Mouse (Mus musculus): ENCODE measurements around the gene Kpna3. TPM values are rescaled to one million over a fixed set of nuclear protein-coding genes. Genes with fewer than 3 reads are reported as not detected.

The Kpna3 gene
- polyA plus RNA-seq, 1 experiment from 2014 or later, result 45.1 TPM

GRCm38 (mm10) chr14:61394745-61395144 is 44.9 kb downstream of the Kpna3 start:
- Histone ChIP-seq H3K4me1 (no peaks in the 10 kb centered on the region), H3K27me3 (no peaks in the 10 kb centered on the region), H3K9me3 (replicated peaks) (no peaks in the 10 kb centered on the region), H3K4me3 (replicated peaks) (no peak overlapping the region), H3K36me3 (peaks cover 14% of the 10 kb centered on the region; the same call in 1 of the 2 replicates), H3K9ac (no peak overlapping the region), H3K4me2 (replicated peaks) (no peak overlapping the region), H3K27ac (replicated peaks) (no peak overlapping the region)
- no peak for ATAC-seq (ENCODE audit: insufficient number of reproducible peaks, low FRiP score, low TSS enrichment, low read depth)
- 86% methylated on average over 6 of the region's 6 CpGs for WGBS

- H3K9me3 ChIP-seq (replicated peaks), result no peaks in the 10 kb centered on the region
- no peak overlapping the region for H3K9ac ChIP-seq
- WGBS, result 86% methylated on average over 3 of the region's 3 CpGs
- no peak overlapping the region for H3K27ac ChIP-seq (replicated peaks)
- no peaks in the 10 kb centered on the region for H3K4me1 ChIP-seq
- ATAC-seq (ENCODE audit: insufficient number of reproducible peaks, low FRiP score, low TSS enrichment, low read depth), result no peak
- no peak overlapping the region for H3K4me3 ChIP-seq (replicated peaks)
- peaks cover 15% of the 10 kb centered on the region; the same call in 1 of the 2 replicates for H3K36me3 ChIP-seq
- no peak overlapping the region for H3K4me2 ChIP-seq (replicated peaks)
- no peaks in the 10 kb centered on the region for H3K27me3 ChIP-seq
Observed at GRCm38 (mm10) chr14:61390586-61390985, 49.1 kb downstream of the Kpna3 start.

GRCm38 (mm10) chr14:61367290-61367689 is 72.4 kb downstream of the Kpna3 start:
- Histone ChIP-seq H3K9me3 (replicated peaks) (no peaks in the 10 kb centered on the region), H3K36me3 (peaks cover 28% of the 10 kb centered on the region), H3K27ac (replicated peaks) (no peak overlapping the region), H3K4me2 (replicated peaks) (no peak overlapping the region), H3K4me1 (no peaks in the 10 kb centered on the region), H3K9ac (no peak overlapping the region), H3K4me3 (replicated peaks) (no peak overlapping the region), H3K27me3 (no peaks in the 10 kb centered on the region)
- WGBS, result 90% methylated on average over 2 of the region's 2 CpGs
- no peak for ATAC-seq (ENCODE audit: insufficient number of reproducible peaks, low FRiP score, low TSS enrichment, low read depth)

GRCm38 (mm10) chr14:61364656-61365055 is 75.0 kb downstream of the Kpna3 start:
- Histone ChIP-seq H3K4me3 (replicated peaks) (no peak overlapping the region), H3K9me3 (replicated peaks) (no peaks in the 10 kb centered on the region), H3K4me2 (replicated peaks) (no peak overlapping the region), H3K36me3 (peaks cover 15% of the 10 kb centered on the region; the same call in 1 of the 2 replicates), H3K9ac (no peak overlapping the region), H3K27me3 (no peaks in the 10 kb centered on the region), H3K4me1 (peaks cover 5% of the 10 kb centered on the region; the same call in 1 of the 2 replicates), H3K27ac (replicated peaks) (no peak overlapping the region)
- 66% methylated on average over 3 of the region's 3 CpGs for WGBS
- no peak for ATAC-seq (ENCODE audit: insufficient number of reproducible peaks, low FRiP score, low TSS enrichment, low read depth)

GRCm38 (mm10) chr14:61363734-61364133 is 75.9 kb downstream of the Kpna3 start:
- H3K36me3 ChIP-seq, result peaks cover 12% of the 10 kb centered on the region; the same call in 1 of the 2 replicates

GRCm38 (mm10) chr14:61362268-61362667 is 77.4 kb downstream of the Kpna3 start:
- Histone ChIP-seq H3K4me3 (replicated peaks) (no peak overlapping the region), H3K9me3 (replicated peaks) (no peaks in the 10 kb centered on the region), H3K27me3 (no peaks in the 10 kb centered on the region), H3K4me2 (replicated peaks) (no peak overlapping the region), H3K4me1 (peaks cover 5% of the 10 kb centered on the region; the same call in 1 of the 2 replicates), H3K36me3 (peaks cover 12% of the 10 kb centered on the region; the same call in 1 of the 2 replicates), H3K9ac (no peak overlapping the region), H3K27ac (replicated peaks) (no peak overlapping the region)
- ATAC-seq (ENCODE audit: insufficient number of reproducible peaks, low FRiP score, low TSS enrichment, low read depth), result no peak
- 91% methylated on average over 2 of the region's 2 CpGs for WGBS

More at GRCm38 (mm10) chr14:61363734-61364133, 75.9 kb downstream of the Kpna3 start:
- H3K9ac ChIP-seq, result no peak overlapping the region
- H3K27me3 ChIP-seq, result no peaks in the 10 kb centered on the region
- WGBS, result 97% methylated on average over 2 of the region's 2 CpGs
- no peak overlapping the region for H3K4me2 ChIP-seq (replicated peaks)
- no peak overlapping the region for H3K27ac ChIP-seq (replicated peaks)
- H3K4me3 ChIP-seq (replicated peaks), result no peak overlapping the region
- no peak for ATAC-seq (ENCODE audit: insufficient number of reproducible peaks, low FRiP score, low TSS enrichment, low read depth)
- peaks cover 5% of the 10 kb centered on the region; the same call in 1 of the 2 replicates for H3K4me1 ChIP-seq
- no peaks in the 10 kb centered on the region for H3K9me3 ChIP-seq (replicated peaks)

- no peak for ATAC-seq (ENCODE audit: insufficient number of reproducible peaks, low FRiP score, low TSS enrichment, low read depth)
- 49% methylated on average over 3 of the region's 3 CpGs for WGBS
- Histone ChIP-seq H3K36me3 (peaks cover 3% of the 10 kb centered on the region; the same call in 1 of the 2 replicates), H3K27ac (replicated peaks) (no peak overlapping the region), H3K4me3 (replicated peaks) (peak overlapping the region; percentile 74), H3K9me3 (replicated peaks) (no peaks in the 10 kb centered on the region), H3K27me3 (no peaks in the 10 kb centered on the region), H3K4me2 (replicated peaks) (peak overlapping the region; percentile 62), H3K4me1 (peaks cover 5% of the 10 kb centered on the region; the same call in 1 of the 2 replicates), H3K9ac (no peak overlapping the region)
Observed at GRCm38 (mm10) chr14:61360981-61361511, 78.6 kb downstream of the Kpna3 start.

GRCm38 (mm10) chr14:61360131-61360980 is 79.3 kb downstream of the Kpna3 start, which contains the start of gene Ebpl:
Ebpl (minus strand) TSS chr14:61360439.
- Histone ChIP-seq H3K4me1 (peaks cover 5% of the 10 kb centered on the region; the same call in 1 of the 2 replicates), H3K4me3 (replicated peaks) (peak within 1 kb of the TSS; percentile 74), H3K9ac (peak within 1 kb of the TSS; percentile 48), H3K4me2 (replicated peaks) (peak within 1 kb of the TSS; percentile 62), H3K9me3 (replicated peaks) (no peaks in the 10 kb centered on the region), H3K27ac (replicated peaks) (peak within 1 kb of the TSS; percentile 79), H3K36me3 (peaks cover 3% of the 10 kb centered on the region; the same call in 1 of the 2 replicates), H3K27me3 (no peaks in the 10 kb centered on the region)
- peak; percentile 93 for ATAC-seq (ENCODE audit: insufficient number of reproducible peaks, low FRiP score, low TSS enrichment, low read depth)
- 1% methylated on average over 40 of the region's 40 CpGs for WGBS

- no peaks in the 10 kb centered on the region for H3K27me3 ChIP-seq
- H3K27ac ChIP-seq (replicated peaks), result peak overlapping the region; percentile 60
- no peak overlapping the region for H3K4me3 ChIP-seq (replicated peaks)
- no peaks in the 10 kb centered on the region; the same call in 1 of the 2 replicates for H3K36me3 ChIP-seq
- WGBS, result 61% methylated on average over 10 of the region's 10 CpGs
- H3K9me3 ChIP-seq (replicated peaks), result no peaks in the 10 kb centered on the region
- H3K9ac ChIP-seq, result no peak overlapping the region
- H3K4me2 ChIP-seq (replicated peaks), result no peak overlapping the region
- peaks cover 15% of the 10 kb centered on the region for H3K4me1 ChIP-seq
- ATAC-seq (ENCODE audit: insufficient number of reproducible peaks, low FRiP score, low TSS enrichment, low read depth), result peak; percentile 56
Observed at GRCm38 (mm10) chr14:61354251-61355235, 85.1 kb downstream of the Kpna3 start.

GRCm38 (mm10) chr14:61350808-61351207 is 88.9 kb downstream of the Kpna3 start:
- Histone ChIP-seq H3K4me2 (replicated peaks) (no peak overlapping the region), H3K27me3 (no peaks in the 10 kb centered on the region), H3K27ac (replicated peaks) (no peak overlapping the region), H3K4me3 (replicated peaks) (no peak overlapping the region), H3K9me3 (replicated peaks) (no peaks in the 10 kb centered on the region), H3K4me1 (peaks cover 15% of the 10 kb centered on the region), H3K36me3 (no peaks in the 10 kb centered on the region), H3K9ac (no peak overlapping the region)
- ATAC-seq (ENCODE audit: insufficient number of reproducible peaks, low FRiP score, low TSS enrichment, low read depth), result no peak
- 56% methylated on average over 6 of the region's 6 CpGs for WGBS

Measured in embryonic facial prominence, embryonic 15.5 days (tissue).